Mouse (Mus musculus) kidney, postnatal 4 days (tissue): ENCODE measurements at regions not wholly inside any gene's neighbourhood (a gene's known extent, or its start where the extent isn't known, plus 50 kb on each side); places are given as distances from the start of the nearest gene placed in this dataset.

ENCODE experiments used
- DNase-seq, 2 experiments: peaks; one replicate each; pipeline ENCODE4 v3.0.0; 2021; ENCODE audit warnings: mixed read lengths in 2 of 2

- no peak for DNase-seq
Observed at GRCm38 (mm10) chr19:27558199-27558598, 128.6 kb upstream of the Pum3 start.

GRCm38 (mm10) chr19:27556697-27557096 is 127.1 kb upstream of the Pum3 start:
- no peak for DNase-seq

- DNase-seq, result no peak
Observed at GRCm38 (mm10) chr19:27554841-27555240, 125.2 kb upstream of the Pum3 start.

- DNase-seq, result no peak
Observed at GRCm38 (mm10) chr19:27553266-27553665, 123.6 kb upstream of the Pum3 start.

- no peak for DNase-seq
Observed at GRCm38 (mm10) chr19:27537746-27538145, 108.1 kb upstream of the Pum3 start.

- DNase-seq, result no peak
Observed at GRCm38 (mm10) chr19:27537066-27537465, 107.4 kb upstream of the Pum3 start.

- no peak for DNase-seq
Observed at GRCm38 (mm10) chr19:27527940-27528558, 98.4 kb upstream of the Pum3 start.

- no peak for DNase-seq
Observed at GRCm38 (mm10) chr19:27519326-27520061, 89.9 kb upstream of the Pum3 start.

GRCm38 (mm10) chr19:27514267-27514666 is 84.6 kb upstream of the Pum3 start:
- no peak for DNase-seq

- DNase-seq, result no peak
Observed at GRCm38 (mm10) chr19:27513535-27513934, 83.9 kb upstream of the Pum3 start.

GRCm38 (mm10) chr19:27511340-27511739 is 81.7 kb upstream of the Pum3 start:
- DNase-seq, result peak; percentile 6 to 18

GRCm38 (mm10) chr19:27509956-27510639 is 80.5 kb upstream of the Pum3 start:
- no peak for DNase-seq

- peak in 1 of 2 experiments; percentile 2 for DNase-seq
Observed at GRCm38 (mm10) chr19:27498278-27498677, 68.7 kb upstream of the Pum3 start.

GRCm38 (mm10) chr19:27492468-27492867 is 62.8 kb upstream of the Pum3 start:
- DNase-seq, result peak in 1 of 2 experiments; percentile 21

- DNase-seq, result no peak
Observed at GRCm38 (mm10) chr19:27491873-27492272, 62.2 kb upstream of the Pum3 start.

GRCm38 (mm10) chr19:27489053-27489452 is 59.4 kb upstream of the Pum3 start:
- no peak for DNase-seq
